ENCODE assay signal across 8 mouse cellular contexts in genomic region chr14:54409980-54410810, GRCm38 (mm10). TPM values are rescaled to one million over a fixed set of nuclear protein-coding genes. Genes with fewer than 3 reads are reported as not detected.
DNase-seq lines count a peak whose midpoint lies in the region.

No protein-coding gene starts in this region.

- no peaks in the 10 kb centered on the region for H3K27me3 ChIP-seq in heart, embryonic 10.5 days (ENCODE audit: insufficient read depth, poor library complexity, severe bottlenecking)

- WGBS in heart, embryonic 10.5 days: 24% methylated on average over 17 of the region's 17 CpGs

- H3K4me3 ChIP-seq in heart, embryonic 10.5 days: peak overlapping the region; percentile 41

- intact Hi-C loops in left cerebral cortex, postnatal 10 days (cut with DNase I): no loop called here

- peak overlapping the region; percentile 82 for H3K27ac ChIP-seq in heart, embryonic 10.5 days

- peaks cover 40% of the 10 kb centered on the region for H3K4me1 ChIP-seq in heart, embryonic 10.5 days

- H3K9me3 ChIP-seq in heart, embryonic 10.5 days: no peaks in the 10 kb centered on the region

- H3K36me3 ChIP-seq in heart, embryonic 10.5 days: no peaks in the 10 kb centered on the region

- DNase-seq in adrenal gland, postnatal 10 days: peak; percentile 25
- DNase-seq in adrenal gland, postnatal 4 days (ENCODE audit: low spot score in 2 of 2): no peak
- no peak for DNase-seq in heart, embryonic 10.5 days (ENCODE audit: low spot score)
- peak; percentile 80 for DNase-seq in kidney, adult 9 months
- peak; percentile 58 for DNase-seq in lung, postnatal 14 days
- no peak for DNase-seq in cerebellum, adult 11 months
- DNase-seq in left cerebral cortex, postnatal 10 days (ENCODE audit: extremely low spot score in 1 of 2, low spot score in 2 of 2): no peak
- DNase-seq in thymus, postnatal 25 days: no peak

RNA-seq across cellular contexts. Expression of gene Slc7a7, which starts 7.4 kb away (rescaled TPM):
- total RNA-seq in adrenal gland, postnatal 10 days (2021): 1 to 10 TPM; 6.2 to 7.9 TPM
- 10 to 100 TPM in 1 of 2 experiments, 1 to 10 TPM in 1; 8.0 to 18.2 TPM for total RNA-seq in adrenal gland, postnatal 4 days (2021)
- polyA plus RNA-seq in heart, embryonic 10.5 days (2016; fragmentation: Nextera tagmentation; extraction: Ambion mirVana): 6.2 and 8.4 TPM in 2 replicates
- 1 to 10 TPM; 2.1 to 2.2 TPM for total RNA-seq in left cerebral cortex, postnatal 10 days (2021)

RNA-seq across cellular contexts. Expression of gene Mrpl52, which starts 16.5 kb away (rescaled TPM):
- 100 to 1,000 TPM; 204 to 212 TPM for total RNA-seq in adrenal gland, postnatal 10 days (2021)
- 100 to 1,000 TPM; 219 to 235 TPM for total RNA-seq in adrenal gland, postnatal 4 days (2021)
- 222 and 228 TPM in 2 replicates for polyA plus RNA-seq in heart, embryonic 10.5 days (2016; fragmentation: Nextera tagmentation; extraction: Ambion mirVana)
- total RNA-seq in left cerebral cortex, postnatal 10 days (2021): 100 to 1,000 TPM; 103 to 105 TPM

RNA-seq across cellular contexts. Expression of gene Mmp14, which starts 21.2 kb away (rescaled TPM):
- total RNA-seq in adrenal gland, postnatal 10 days (2021): 100 to 1,000 TPM; 127 to 128 TPM
- total RNA-seq in adrenal gland, postnatal 4 days (2021): 100 to 1,000 TPM; 215 to 216 TPM
- 80.3 and 108 TPM in 2 replicates for polyA plus RNA-seq in heart, embryonic 10.5 days (2016; fragmentation: Nextera tagmentation; extraction: Ambion mirVana)
- 10 to 100 TPM; 28.4 to 35.9 TPM for total RNA-seq in left cerebral cortex, postnatal 10 days (2021)

RNA-seq across cellular contexts. Expression of gene Oxa1l, which starts 49.6 kb away (rescaled TPM):
- total RNA-seq in adrenal gland, postnatal 10 days (2021): 100 to 1,000 TPM; 114 to 138 TPM
- 100 to 1,000 TPM; 147 to 149 TPM for total RNA-seq in adrenal gland, postnatal 4 days (2021)
- polyA plus RNA-seq in heart, embryonic 10.5 days (2016; fragmentation: Nextera tagmentation; extraction: Ambion mirVana): 52.1 and 62.5 TPM in 2 replicates
- 10 to 100 TPM; 61.6 to 66.4 TPM for total RNA-seq in left cerebral cortex, postnatal 10 days (2021)

RNA-seq across cellular contexts. Expression of gene Lrp10, which starts 53.7 kb away (rescaled TPM):
- total RNA-seq in adrenal gland, postnatal 10 days (2021): 10 to 100 TPM; 71.9 to 89.4 TPM
- 10 to 100 TPM; 77.0 to 88.0 TPM for total RNA-seq in adrenal gland, postnatal 4 days (2021)
- polyA plus RNA-seq in heart, embryonic 10.5 days (2016; fragmentation: Nextera tagmentation; extraction: Ambion mirVana): 44.8 and 51.0 TPM in 2 replicates
- 10 to 100 TPM; 27.5 to 34.5 TPM for total RNA-seq in left cerebral cortex, postnatal 10 days (2021)

Comparison
In these comparisons a context has a peak if more than half of its experiments do, and no peak if none do; other contexts are left out.
1. DNase-seq: peak in adrenal gland, postnatal 10 days (single experiment), kidney, adult 9 months (single experiment) and lung, postnatal 14 days (single experiment); none in adrenal gland, postnatal 4 days (0 of 2), heart, embryonic 10.5 days (single experiment), cerebellum, adult 11 months (single experiment), left cerebral cortex, postnatal 10 days (0 of 2) and thymus, postnatal 25 days (single experiment).